Comparison of ENCODE assay signal across 18 mouse cellular contexts in genomic region chr9:110316503-110316902, GRCm38 (mm10).
"Had no signal": no experiment of that assay in that cellular context is flagged by ENCODE, and none has a peak within 500 bp of the region (broad histone marks: within the 10 kb centered on the region; RNA-seq: fewer than 3 reads in every experiment).

No protein-coding gene starts in this region.

- DNase-seq: kidney, adult 18-20 months; kidney, adult 9 months; kidney, postnatal 14 days; kidney, postnatal 4 days; lung, adult 2 months; lung, postnatal 14 days; lung, postnatal 4 days; thymus, adult 2 months; thymus, postnatal 14 days; thymus, postnatal 4 days had no signal

- H3K27me3 ChIP-seq: limb, embryonic 13.5 days; midbrain, embryonic 12.5 days; neural tube, embryonic 13.5 days had no signal

- H3K9ac ChIP-seq: limb, embryonic 13.5 days; liver, embryonic 14.5 days; midbrain, embryonic 12.5 days; neural tube, embryonic 13.5 days had no signal

- H3K27ac ChIP-seq: limb, embryonic 10.5 days; limb, embryonic 13.5 days; liver, embryonic 14.5 days; midbrain, embryonic 12.5 days; neural tube, embryonic 13.5 days had no signal

- ATAC-seq: inflammation-experienced regulatory T-cells, adult 6 months; midbrain, embryonic 16.5 days had no signal

- H3K4me2 ChIP-seq: limb, embryonic 13.5 days; midbrain, embryonic 12.5 days; neural tube, embryonic 13.5 days had no signal

- H3K9me3 ChIP-seq: limb, embryonic 10.5 days; limb, embryonic 13.5 days; midbrain, embryonic 12.5 days; neural tube, embryonic 13.5 days had no signal

- H3K4me1 ChIP-seq: limb, embryonic 10.5 days; limb, embryonic 13.5 days; midbrain, embryonic 12.5 days; neural tube, embryonic 13.5 days had no signal

- H3K4me3 ChIP-seq: limb, embryonic 10.5 days; limb, embryonic 13.5 days; midbrain, embryonic 12.5 days; myocyte; neural tube, embryonic 13.5 days had no signal
